Mouse (Mus musculus): ENCODE measurements around the gene Wdr41. TPM values are rescaled to one million over a fixed set of nuclear protein-coding genes. Genes with fewer than 3 reads are reported as not detected.

The Wdr41 gene
- polyA plus RNA-seq, 1 experiment from 2014 or later = 12.1 TPM

- no peaks in the 10 kb centered on the region for H3K27me3 ChIP-seq (replicated peaks; ENCODE audit: control insufficient read depth, insufficient read depth, low read length)
- no peak overlapping the region for H3K4me3 ChIP-seq (ENCODE audit: low read depth, low read length)
- no peak for DNase-seq (ENCODE audit: low spot score)
- ATAC-seq (replicated peaks; ENCODE audit: low FRiP score) = no peak
- no peaks in the 10 kb centered on the region for H3K36me3 ChIP-seq (ENCODE audit: control insufficient read depth, insufficient read depth, low read length)
- no peak overlapping the region for H3K4me2 ChIP-seq
- H3K4me1 ChIP-seq (replicated peaks; ENCODE audit: control insufficient read depth, insufficient read depth, low read length) = no peaks in the 10 kb centered on the region
- H3K9me3 ChIP-seq (ENCODE audit: control insufficient read depth, low read length) = no peaks in the 10 kb centered on the region
- no peak overlapping the region for H3K27ac ChIP-seq (ENCODE audit: low read depth, low read length)
- H3K9ac ChIP-seq (ENCODE audit: low read depth, low read length) = no peak overlapping the region
- 87% methylated on average over 4 of the region's 4 CpGs for WGBS
Observed at GRCm38 (mm10) chr13:95050398-95050797, 74.3 kb downstream of the Wdr41 start.

- DNase-seq (ENCODE audit: low spot score) = no peak
- 86% methylated on average over 3 of the region's 3 CpGs for WGBS
- no peak overlapping the region for H3K9ac ChIP-seq (ENCODE audit: low read depth, low read length)
- H3K9me3 ChIP-seq (ENCODE audit: control insufficient read depth, low read length) = no peaks in the 10 kb centered on the region
- no peaks in the 10 kb centered on the region for H3K36me3 ChIP-seq (ENCODE audit: control insufficient read depth, insufficient read depth, low read length)
- no peak overlapping the region for H3K4me2 ChIP-seq
- H3K4me1 ChIP-seq (replicated peaks; ENCODE audit: control insufficient read depth, insufficient read depth, low read length) = no peaks in the 10 kb centered on the region
- no peak for ATAC-seq (replicated peaks; ENCODE audit: low FRiP score)
- H3K27ac ChIP-seq (ENCODE audit: low read depth, low read length) = no peak overlapping the region
- H3K27me3 ChIP-seq (replicated peaks; ENCODE audit: control insufficient read depth, insufficient read depth, low read length) = no peaks in the 10 kb centered on the region
- no peak overlapping the region for H3K4me3 ChIP-seq (ENCODE audit: low read depth, low read length)
Observed at GRCm38 (mm10) chr13:95052421-95052820, 76.3 kb downstream of the Wdr41 start.

GRCm38 (mm10) chr13:95055742-95056388, 79.7 kb downstream of the Wdr41 start:
- H3K9ac ChIP-seq (ENCODE audit: low read depth, low read length) = no peak overlapping the region
- no peaks in the 10 kb centered on the region for H3K4me1 ChIP-seq (replicated peaks; ENCODE audit: control insufficient read depth, insufficient read depth, low read length)
- no peaks in the 10 kb centered on the region for H3K27me3 ChIP-seq (replicated peaks; ENCODE audit: control insufficient read depth, insufficient read depth, low read length)
- H3K27ac ChIP-seq (ENCODE audit: low read depth, low read length) = no peak overlapping the region
- H3K4me2 ChIP-seq = no peak overlapping the region
- 77% methylated on average over 1 of the region's 1 CpGs for WGBS
- no peaks in the 10 kb centered on the region for H3K9me3 ChIP-seq (ENCODE audit: control insufficient read depth, low read length)
- ATAC-seq (replicated peaks; ENCODE audit: low FRiP score) (no peak), DNase-seq (ENCODE audit: low spot score) (no peak)
- H3K4me3 ChIP-seq (ENCODE audit: low read depth, low read length) = no peak overlapping the region
- no peaks in the 10 kb centered on the region for H3K36me3 ChIP-seq (ENCODE audit: control insufficient read depth, insufficient read depth, low read length)

GRCm38 (mm10) chr13:95056501-95057280, 80.5 kb downstream of the Wdr41 start:
- ATAC-seq (replicated peaks; ENCODE audit: low FRiP score) (no peak), DNase-seq (ENCODE audit: low spot score) (no peak)
- Histone ChIP-seq H3K27me3 (replicated peaks; ENCODE audit: control insufficient read depth, insufficient read depth, low read length) (no peaks in the 10 kb centered on the region), H3K27ac (ENCODE audit: low read depth, low read length) (no peak overlapping the region), H3K9ac (ENCODE audit: low read depth, low read length) (no peak overlapping the region), H3K4me1 (replicated peaks; ENCODE audit: control insufficient read depth, insufficient read depth, low read length) (no peaks in the 10 kb centered on the region), H3K4me3 (ENCODE audit: low read depth, low read length) (no peak overlapping the region), H3K4me2 (no peak overlapping the region), H3K9me3 (ENCODE audit: control insufficient read depth, low read length) (no peaks in the 10 kb centered on the region), H3K36me3 (ENCODE audit: control insufficient read depth, insufficient read depth, low read length) (no peaks in the 10 kb centered on the region)
- WGBS = 76% methylated on average over 11 of the region's 11 CpGs

- Histone ChIP-seq H3K27ac (ENCODE audit: low read depth, low read length) (no peak overlapping the region), H3K36me3 (ENCODE audit: control insufficient read depth, insufficient read depth, low read length) (no peaks in the 10 kb centered on the region), H3K4me1 (replicated peaks; ENCODE audit: control insufficient read depth, insufficient read depth, low read length) (no peaks in the 10 kb centered on the region), H3K9ac (ENCODE audit: low read depth, low read length) (no peak overlapping the region), H3K4me2 (no peak overlapping the region), H3K9me3 (ENCODE audit: control insufficient read depth, low read length) (no peaks in the 10 kb centered on the region), H3K27me3 (replicated peaks; ENCODE audit: control insufficient read depth, insufficient read depth, low read length) (no peaks in the 10 kb centered on the region), H3K4me3 (ENCODE audit: low read depth, low read length) (no peak overlapping the region)
- ATAC-seq (replicated peaks; ENCODE audit: low FRiP score) (no peak), DNase-seq (ENCODE audit: low spot score) (no peak)
- WGBS = 66% methylated on average over 4 of the region's 4 CpGs
Observed at GRCm38 (mm10) chr13:95058885-95059284, 82.7 kb downstream of the Wdr41 start.

- Histone ChIP-seq H3K27ac (ENCODE audit: low read depth, low read length) (no peak overlapping the region), H3K4me1 (replicated peaks; ENCODE audit: control insufficient read depth, insufficient read depth, low read length) (no peaks in the 10 kb centered on the region), H3K9me3 (ENCODE audit: control insufficient read depth, low read length) (no peaks in the 10 kb centered on the region), H3K4me2 (no peak overlapping the region), H3K4me3 (ENCODE audit: low read depth, low read length) (no peak overlapping the region), H3K36me3 (ENCODE audit: control insufficient read depth, insufficient read depth, low read length) (no peaks in the 10 kb centered on the region), H3K9ac (ENCODE audit: low read depth, low read length) (no peak overlapping the region), H3K27me3 (replicated peaks; ENCODE audit: control insufficient read depth, insufficient read depth, low read length) (no peaks in the 10 kb centered on the region)
- WGBS = 50% methylated on average over 4 of the region's 4 CpGs
- DNase-seq (ENCODE audit: low spot score) (no peak), ATAC-seq (replicated peaks; ENCODE audit: low FRiP score) (no peak)
Observed at GRCm38 (mm10) chr13:95063390-95064017, 87.4 kb downstream of the Wdr41 start.

- no peaks in the 10 kb centered on the region for H3K36me3 ChIP-seq (ENCODE audit: control insufficient read depth, insufficient read depth, low read length)
- H3K27me3 ChIP-seq (replicated peaks; ENCODE audit: control insufficient read depth, insufficient read depth, low read length) = no peaks in the 10 kb centered on the region
- ATAC-seq (replicated peaks; ENCODE audit: low FRiP score) = no peak
- no peak overlapping the region for H3K4me2 ChIP-seq
- no peaks in the 10 kb centered on the region for H3K9me3 ChIP-seq (ENCODE audit: control insufficient read depth, low read length)
- no peak overlapping the region for H3K9ac ChIP-seq (ENCODE audit: low read depth, low read length)
- H3K4me1 ChIP-seq (replicated peaks; ENCODE audit: control insufficient read depth, insufficient read depth, low read length) = no peaks in the 10 kb centered on the region
- no peak overlapping the region for H3K27ac ChIP-seq (ENCODE audit: low read depth, low read length)
- 53% methylated on average over 6 of the region's 6 CpGs for WGBS
- DNase-seq (ENCODE audit: low spot score) = no peak
- no peak overlapping the region for H3K4me3 ChIP-seq (ENCODE audit: low read depth, low read length)
Observed at GRCm38 (mm10) chr13:95067854-95068253, 91.7 kb downstream of the Wdr41 start.

GRCm38 (mm10) chr13:95070268-95070667, 94.1 kb downstream of the Wdr41 start:
- Histone ChIP-seq H3K9me3 (ENCODE audit: control insufficient read depth, low read length) (no peaks in the 10 kb centered on the region), H3K27me3 (replicated peaks; ENCODE audit: control insufficient read depth, insufficient read depth, low read length) (no peaks in the 10 kb centered on the region), H3K4me2 (no peak overlapping the region), H3K4me3 (ENCODE audit: low read depth, low read length) (no peak overlapping the region), H3K9ac (ENCODE audit: low read depth, low read length) (no peak overlapping the region), H3K36me3 (ENCODE audit: control insufficient read depth, insufficient read depth, low read length) (no peaks in the 10 kb centered on the region), H3K27ac (ENCODE audit: low read depth, low read length) (no peak overlapping the region), H3K4me1 (replicated peaks; ENCODE audit: control insufficient read depth, insufficient read depth, low read length) (no peaks in the 10 kb centered on the region)
- ATAC-seq (replicated peaks; ENCODE audit: low FRiP score) (no peak), DNase-seq (ENCODE audit: low spot score) (no peak)

All from liver, embryonic 11.5 days (tissue).